Mouse (Mus musculus) limb, embryonic 12.5 days (tissue): ENCODE results near the gene Sirt3. TPM values are rescaled to one million over a fixed set of nuclear protein-coding genes. Genes with fewer than 3 reads are reported as not detected.

Experiments
- ATAC-seq: fragments of 200-750 bp; cut with Nextera tagmentation; 2 replicates; pipeline ENCODE4 v1.8.0; 2017; ENCODE audit warnings: low read depth, moderate TSS enrichment; ENCODE audit not compliant: insufficient number of reproducible peaks, insufficient read depth, low FRiP score, low TSS enrichment
- H3K27ac ChIP-seq: fragments of 300-500 bp; sonication (generic); 2 replicates; pipeline ENCODE4 v1.5.1; 2016; ENCODE audit warnings: mild to moderate bottlenecking, moderate library complexity
- H3K27me3 ChIP-seq: fragments of 300-500 bp; sonication (generic); 2 replicates; pipeline ENCODE4 v1.6.1; 2016; ENCODE audit warnings: mild to moderate bottlenecking, moderate library complexity
- H3K36me3 ChIP-seq: fragments of 300-500 bp; sonication (generic); 2 replicates; pipeline ENCODE4 v1.6.1; 2016; ENCODE audit warnings: mild to moderate bottlenecking, moderate library complexity
- H3K4me1 ChIP-seq: fragments of 300-500 bp; sonication (generic); replicated peaks from 2 replicates; pipeline ENCODE4 v1.6.1; 2016
- H3K4me2 ChIP-seq: fragments of 300-500 bp; sonication (generic); 2 replicates; pipeline ENCODE4 v1.6.1; 2016; ENCODE audit warnings: mild to moderate bottlenecking, moderate library complexity
- H3K4me3 ChIP-seq: fragments of 300-500 bp; sonication (generic); replicated peaks from 2 replicates; pipeline ENCODE4 v1.5.1; 2016; ENCODE audit warnings: mild to moderate bottlenecking
- H3K9ac ChIP-seq: fragments of 300-500 bp; sonication (generic); replicated peaks from 2 replicates; pipeline ENCODE4 v1.6.1; 2016; ENCODE audit warnings: mild to moderate bottlenecking, moderate library complexity
- H3K9me3 ChIP-seq: fragments of 300-500 bp; sonication (generic); 2 replicates; pipeline ENCODE4 v1.6.1; 2016; ENCODE audit warnings: mild to moderate bottlenecking, moderate library complexity
- WGBS: fragments of 180-500 bp; shearing (Covaris S2); methylation state at CpG from one replicate; pipeline ENCODE4 v1.1.7; 2016; 5-methylcytosine and 5-hydroxymethylcytosine counted together
- polyA plus RNA-seq: library from polyadenylated mRNA; unstranded; fragments of >200 nt; fragmentation: Nextera tagmentation; extraction: Ambion mirVana; gene quantifications from 2 replicates; pipeline ENCODE4 v1.2.1, GENCODE M21; 2016

Gene Sirt3
- polyA plus RNA-seq, 1 experiment from 2014 or later: 28.3 TPM

DNA sequence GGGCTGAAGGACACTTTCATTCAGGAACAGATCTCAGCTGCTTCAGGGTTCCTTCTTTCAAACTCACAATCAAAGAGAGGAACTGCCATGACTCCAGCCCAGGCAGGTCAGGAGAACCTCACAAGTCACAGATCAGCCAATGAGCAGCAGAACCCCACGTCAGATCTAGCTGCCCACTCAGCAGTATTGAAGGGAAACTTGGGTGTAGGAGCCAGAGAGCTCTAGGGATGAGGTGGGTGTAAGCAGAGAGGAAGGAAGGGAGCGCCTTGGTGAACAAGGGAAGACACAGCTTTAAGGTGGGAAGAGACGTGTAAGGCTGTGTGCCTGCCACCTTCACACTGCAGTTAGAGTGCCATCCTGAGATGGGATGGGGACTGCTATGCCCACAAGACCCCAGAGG lies 30.2 kb upstream of the Sirt3 start:
- H3K4me2 ChIP-seq: no peak overlapping the region
- H3K27me3 ChIP-seq: 0 out of 2 replicates have a peak, but pooled peaks cover 4% of the 10 kb centered on the region
- H3K27ac ChIP-seq: no peak overlapping the region
- peaks cover 6% of the 10 kb centered on the region; the same call in 1 of the 2 replicates for H3K4me1 ChIP-seq
- 74% methylated on average over 3 of the region's 3 CpGs for WGBS
- no peaks in the 10 kb centered on the region for H3K9me3 ChIP-seq
- no peak overlapping the region for H3K4me3 ChIP-seq
- no peaks in the 10 kb centered on the region for H3K36me3 ChIP-seq
- ATAC-seq: no peak
- H3K9ac ChIP-seq: peak overlapping the region; percentile 31; the same call in 1 of the 2 replicates

DNA sequence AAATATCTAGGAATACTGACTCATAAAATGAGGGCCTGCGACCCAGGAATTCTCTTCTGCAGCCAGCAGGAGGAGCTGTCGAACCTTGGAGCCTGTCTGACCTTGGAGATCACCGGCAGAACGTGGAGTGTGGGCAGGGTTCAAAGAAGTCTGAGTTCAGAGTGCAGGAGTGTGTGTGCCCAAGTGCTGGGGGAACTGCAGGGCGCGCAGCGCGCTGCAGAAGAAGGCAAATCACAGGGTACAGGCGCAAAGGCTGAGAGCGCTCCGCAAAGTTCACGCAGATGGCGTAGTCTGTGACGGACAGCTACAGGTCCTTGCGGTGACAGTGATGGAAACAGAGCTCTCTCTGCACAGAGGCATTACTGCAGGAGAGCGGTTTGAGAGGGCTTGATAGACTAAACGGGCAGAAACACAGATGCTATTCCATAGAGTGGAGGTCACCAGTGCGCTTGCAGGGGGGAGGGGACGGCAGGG lies 26.6 kb upstream of the Sirt3 start:
- Histone ChIP-seq H3K9ac (peak overlapping the region; percentile 4; the same call in 1 of the 2 replicates), H3K4me1 (peaks cover 6% of the 10 kb centered on the region; the same call in 1 of the 2 replicates), H3K4me3 (peak overlapping the region; percentile 30), H3K27me3 (0 out of 2 replicates have a peak, but pooled peaks cover 4% of the 10 kb centered on the region), H3K9me3 (no peaks in the 10 kb centered on the region), H3K27ac (no peak overlapping the region), H3K36me3 (no peaks in the 10 kb centered on the region), H3K4me2 (peak overlapping the region; percentile 59)
- ATAC-seq: peak; percentile 71
- 1% methylated on average over 19 of the region's 19 CpGs for WGBS

- no peak overlapping the region for H3K4me3 ChIP-seq
- no peak for ATAC-seq
- H3K9ac ChIP-seq: no peak overlapping the region
- H3K27ac ChIP-seq: no peak overlapping the region
- H3K4me2 ChIP-seq: peak overlapping the region; percentile 59; the same call in 1 of the 2 replicates
- no peaks in the 10 kb centered on the region for H3K9me3 ChIP-seq
- 0 out of 2 replicates have a peak, but pooled peaks cover 4% of the 10 kb centered on the region for H3K27me3 ChIP-seq
- peaks cover 9% of the 10 kb centered on the region; the same call in 1 of the 2 replicates for H3K4me1 ChIP-seq
- no peaks in the 10 kb centered on the region for H3K36me3 ChIP-seq
- WGBS: 43% methylated on average over 7 of the region's 7 CpGs
Observed at GRCm38 (mm10) chr7:140908181-140908580, 26.1 kb upstream of the Sirt3 start.

- H3K9ac ChIP-seq: no peak overlapping the region
- no peak for ATAC-seq
- no peak overlapping the region for H3K4me2 ChIP-seq
- H3K4me3 ChIP-seq: no peak overlapping the region
- WGBS: 85% methylated on average over 7 of the region's 7 CpGs
- 0 out of 2 replicates have a peak, but pooled peaks cover 4% of the 10 kb centered on the region for H3K27me3 ChIP-seq
- H3K36me3 ChIP-seq: no peaks in the 10 kb centered on the region
- no peaks in the 10 kb centered on the region for H3K9me3 ChIP-seq
- H3K4me1 ChIP-seq: peaks cover 9% of the 10 kb centered on the region; the same call in 1 of the 2 replicates
- no peak overlapping the region for H3K27ac ChIP-seq
Observed at GRCm38 (mm10) chr7:140907697-140908096, 25.6 kb upstream of the Sirt3 start.

DNA sequence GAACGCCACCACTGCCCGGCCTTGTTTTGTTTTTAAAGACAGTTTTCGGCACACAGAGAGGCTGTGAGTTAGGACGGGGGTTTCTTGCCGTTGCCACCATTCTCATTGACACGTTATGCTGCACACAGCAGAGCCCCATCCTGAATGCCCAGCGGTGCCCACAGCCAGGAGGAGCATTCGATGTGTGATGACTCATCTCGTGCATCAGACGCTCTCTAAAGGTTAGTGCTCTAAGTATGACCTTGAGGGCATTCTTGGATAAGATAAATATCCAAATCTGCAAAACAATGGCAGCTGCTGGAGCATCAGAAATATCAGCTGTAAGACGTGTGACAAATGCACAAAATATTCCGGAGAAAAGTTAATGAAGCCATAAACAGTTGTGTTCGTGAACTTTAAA lies 25.0 kb upstream of the Sirt3 start:
- no peak for ATAC-seq
- Histone ChIP-seq H3K9ac (no peak overlapping the region), H3K4me1 (peaks cover 9% of the 10 kb centered on the region; the same call in 1 of the 2 replicates), H3K27ac (no peak overlapping the region), H3K9me3 (no peaks in the 10 kb centered on the region), H3K4me3 (no peak overlapping the region), H3K4me2 (no peak overlapping the region), H3K27me3 (no peaks in the 10 kb centered on the region), H3K36me3 (no peaks in the 10 kb centered on the region)
- 85% methylated on average over 13 of the region's 13 CpGs for WGBS

DNA sequence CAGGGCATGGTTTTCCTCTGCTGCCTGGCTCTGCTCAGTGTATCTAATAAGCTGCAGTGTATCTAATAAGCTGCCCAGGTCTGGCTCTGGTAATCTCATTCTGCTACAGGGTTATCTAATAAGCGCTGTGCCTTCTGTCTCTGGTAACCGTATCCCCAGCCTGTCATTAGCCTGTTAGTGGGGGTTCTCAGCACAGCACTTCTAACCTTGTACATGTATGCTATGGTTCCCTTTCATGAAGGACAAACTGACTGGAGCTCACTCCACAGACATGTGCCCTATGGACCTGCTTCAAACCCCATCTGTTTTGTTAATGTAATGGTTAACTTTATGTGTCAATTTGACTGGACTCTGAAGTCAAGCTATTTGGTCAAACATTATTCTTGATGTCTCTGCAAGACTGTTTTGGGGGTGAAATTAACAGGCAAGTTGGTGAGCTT lies 23.6 kb upstream of the Sirt3 start:
- no peaks in the 10 kb centered on the region for H3K9me3 ChIP-seq
- no peak overlapping the region for H3K9ac ChIP-seq
- no peak for ATAC-seq
- H3K27me3 ChIP-seq: no peaks in the 10 kb centered on the region
- no peak overlapping the region for H3K4me2 ChIP-seq
- H3K4me3 ChIP-seq: no peak overlapping the region
- peaks cover 9% of the 10 kb centered on the region; the same call in 1 of the 2 replicates for H3K4me1 ChIP-seq
- WGBS: 75% methylated on average over 2 of the region's 2 CpGs
- H3K36me3 ChIP-seq: no peaks in the 10 kb centered on the region
- no peak overlapping the region for H3K27ac ChIP-seq

- H3K27me3 ChIP-seq: no peaks in the 10 kb centered on the region
- H3K9ac ChIP-seq: no peak overlapping the region
- H3K4me3 ChIP-seq: no peak overlapping the region
- H3K4me2 ChIP-seq: no peak overlapping the region
- H3K36me3 ChIP-seq: peaks cover 12% of the 10 kb centered on the region
- 25% methylated on average over 13 of the region's 13 CpGs for WGBS
- no peak overlapping the region for H3K27ac ChIP-seq
- ATAC-seq: peak; percentile 67; the same call in 1 of the 2 replicates
- H3K4me1 ChIP-seq: peaks cover 3% of the 10 kb centered on the region; the same call in 1 of the 2 replicates
- H3K9me3 ChIP-seq: no peaks in the 10 kb centered on the region
Observed at GRCm38 (mm10) chr7:140903212-140903611, 21.1 kb upstream of the Sirt3 start.

- ATAC-seq: no peak
- Histone ChIP-seq H3K9ac (peak overlapping the region; percentile 14; the same call in 1 of the 2 replicates), H3K27ac (peak overlapping the region; percentile 18; the same call in 1 of the 2 replicates), H3K9me3 (no peaks in the 10 kb centered on the region), H3K4me3 (no peak overlapping the region), H3K4me1 (peaks cover 3% of the 10 kb centered on the region; the same call in 1 of the 2 replicates), H3K36me3 (peaks cover 21% of the 10 kb centered on the region), H3K27me3 (no peaks in the 10 kb centered on the region), H3K4me2 (no peak overlapping the region)
- WGBS: 67% methylated on average over 15 of the region's 15 CpGs
Observed at GRCm38 (mm10) chr7:140902036-140902875, 20.1 kb upstream of the Sirt3 start.

- WGBS: 73% methylated on average over 10 of the region's 10 CpGs
- Histone ChIP-seq H3K27ac (no peak within 1 kb of the TSS), H3K9ac (peak within 1 kb of the TSS; percentile 23; the same call in 1 of the 2 replicates), H3K4me2 (no peak within 1 kb of the TSS), H3K9me3 (no peaks in the 10 kb centered on the region), H3K36me3 (peaks cover 41% of the 10 kb centered on the region), H3K4me1 (peaks cover 3% of the 10 kb centered on the region; the same call in 1 of the 2 replicates), H3K27me3 (no peaks in the 10 kb centered on the region), H3K4me3 (no peak within 1 kb of the TSS)
- ATAC-seq: no peak
Observed at GRCm38 (mm10) chr7:140900220-140900619, 18.1 kb upstream of the Sirt3 start, which contains the start of gene Cox8b. Gene Cox8b (minus strand): TSS chr7:140900446.

DNA sequence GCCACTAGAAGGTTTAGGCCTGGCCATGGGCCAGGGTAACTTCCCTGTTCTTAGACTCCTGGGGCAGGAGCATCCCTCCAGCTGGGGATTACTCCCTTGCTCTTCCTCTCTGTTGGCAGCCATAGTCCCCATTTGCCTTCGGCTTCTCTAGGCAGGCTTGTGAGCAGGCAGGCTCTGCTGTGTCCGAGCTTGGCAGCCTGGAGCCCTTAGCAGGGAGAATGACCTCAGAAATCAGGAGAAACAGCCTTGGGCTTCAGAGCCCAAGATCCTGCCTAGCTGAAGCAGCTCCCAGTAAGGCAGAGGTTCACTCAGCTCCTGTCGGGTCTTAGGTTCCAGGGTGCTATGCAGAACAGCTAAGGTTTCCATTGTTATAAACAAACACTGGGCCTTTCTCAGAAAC lies 17.0 kb upstream of the Sirt3 start:
- Histone ChIP-seq H3K9me3 (no peaks in the 10 kb centered on the region), H3K4me1 (peaks cover 3% of the 10 kb centered on the region; the same call in 1 of the 2 replicates), H3K4me2 (no peak overlapping the region), H3K36me3 (peaks cover 50% of the 10 kb centered on the region), H3K4me3 (no peak overlapping the region), H3K9ac (no peak overlapping the region; the same call in 1 of the 2 replicates), H3K27me3 (no peaks in the 10 kb centered on the region), H3K27ac (no peak overlapping the region)
- WGBS: 81% methylated on average over 3 of the region's 3 CpGs
- no peak for ATAC-seq

DNA sequence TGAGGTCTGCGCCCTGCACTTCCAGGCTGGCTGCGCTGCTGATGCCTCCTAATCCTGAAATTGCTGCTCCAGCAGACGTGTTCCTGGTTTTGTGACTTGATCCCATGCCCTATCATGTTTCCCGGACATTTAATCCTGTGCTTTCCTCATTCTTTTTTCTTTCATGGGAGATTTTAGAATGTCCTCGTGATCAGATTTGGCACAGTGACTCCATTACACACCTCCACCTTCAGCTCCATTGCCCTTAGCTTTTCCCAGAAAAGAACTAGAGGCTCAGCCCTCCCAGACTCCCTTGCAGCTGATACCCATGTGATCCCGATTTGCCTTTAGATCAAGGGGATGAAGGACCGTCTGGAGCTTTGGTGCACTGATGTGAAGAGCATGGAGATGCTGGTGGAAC lies 15.8 kb upstream of the Sirt3 start:
- H3K9ac ChIP-seq: no peak overlapping the region
- H3K36me3 ChIP-seq: peaks cover 63% of the 10 kb centered on the region
- no peak overlapping the region for H3K27ac ChIP-seq
- no peak overlapping the region for H3K4me3 ChIP-seq
- no peaks in the 10 kb centered on the region for H3K27me3 ChIP-seq
- WGBS: 84% methylated on average over 7 of the region's 7 CpGs
- H3K9me3 ChIP-seq: no peaks in the 10 kb centered on the region
- H3K4me2 ChIP-seq: no peak overlapping the region
- no peak for ATAC-seq
- no peaks in the 10 kb centered on the region; the same call in 1 of the 2 replicates for H3K4me1 ChIP-seq
